Comparison of ENCODE assay signal across 8 mouse cellular contexts in genomic region chr2:154657486-154658237, GRCm38 (mm10). TPM values are rescaled to one million over a fixed set of nuclear protein-coding genes. Genes with fewer than 3 reads are reported as not detected.
DNase-seq lines count a peak whose midpoint lies in the region; ATAC-seq lines count a peak whose summit lies in the region.

No protein-coding gene starts in this region.

- no peaks in the 10 kb centered on the region for H3K27me3 ChIP-seq in heart, embryonic 13.5 days (replicated peaks)
- no peaks in the 10 kb centered on the region for H3K27me3 ChIP-seq in splenic B cell, adult 2 months (ENCODE audit: control insufficient read depth, insufficient read depth, low read length, poor library complexity, severe bottlenecking)

- H3K9me3 ChIP-seq in heart, embryonic 13.5 days = no peaks in the 10 kb centered on the region

- H3K4me2 ChIP-seq in heart, embryonic 13.5 days = peak overlapping the region; percentile 89

- peak; percentile 30 for DNase-seq in gastrocnemius, adult 18-20 months (ENCODE audit: low spot score)
- DNase-seq in gastrocnemius, postnatal 4 days (ENCODE audit: low spot score in 2 of 2) = no peak
- DNase-seq in c-Kit-positive CD71-positive TER-119-negative erythroid progenitor cells, embryonic 14.5 days (ENCODE audit: low read depth) = peak; percentile 53
- DNase-seq in kidney, postnatal 10 days = peak; percentile 43
- peak; percentile 84 for DNase-seq in splenic B cell, adult 2 months (ENCODE audit: low read depth, low spot score)
- DNase-seq in layer of hippocampus, adult 9-10 months (ENCODE audit: low spot score) = no peak

- peaks cover 31% of the 10 kb centered on the region for H3K4me1 ChIP-seq in heart, embryonic 13.5 days

- no peak; the same call in 1 of the 2 replicates for ATAC-seq in heart, embryonic 13.5 days (ENCODE audit: extremely low read depth, insufficient number of reproducible peaks, low FRiP score, low TSS enrichment)
- peak; percentile 79 for ATAC-seq in megakaryocyte, adult 5-6 weeks (ENCODE audit: poor library complexity, severe bottlenecking)

- H3K36me3 ChIP-seq in heart, embryonic 13.5 days = peaks cover 21% of the 10 kb centered on the region
- 0 out of 2 replicates have a peak, but pooled peaks cover 2% of the 10 kb centered on the region for H3K36me3 ChIP-seq in splenic B cell, adult 2 months (ENCODE audit: control insufficient read depth, insufficient read depth, low read length, poor library complexity, severe bottlenecking)

- peak overlapping the region; percentile 82 for H3K4me3 ChIP-seq in heart, embryonic 13.5 days

- H3K9ac ChIP-seq in heart, embryonic 13.5 days = peak overlapping the region; percentile 95

- WGBS in heart, embryonic 13.5 days = 5% methylated on average over 12 of the region's 12 CpGs

- H3K27ac ChIP-seq in heart, embryonic 13.5 days (replicated peaks) = peak overlapping the region; percentile 89

RNA-seq across cellular contexts. Expression of gene Chmp4b, which starts 6.2 kb away (rescaled TPM):
- total RNA-seq in gastrocnemius, adult 18-20 months (2021) = 100 to 1,000 TPM; 121 to 127 TPM
- total RNA-seq in gastrocnemius, postnatal 4 days (2021) = 100 to 1,000 TPM; 116 to 126 TPM
- polyA plus RNA-seq in heart, embryonic 13.5 days (2015; fragmentation: Nextera tagmentation; extraction: Ambion mirVana) = 22.3 and 22.8 TPM in 2 replicates
- total RNA-seq in megakaryocyte, adult 5-6 weeks (2015) = 117 and 122 TPM in 2 replicates
- total RNA-seq in megakaryocyte, adult 5-6 weeks (2017) = 166 and 187 TPM in 2 replicates

RNA-seq across cellular contexts. Expression of gene 4930519P11Rik, which starts 44.4 kb away (rescaled TPM):
- not detected for total RNA-seq in gastrocnemius, adult 18-20 months (2021)
- total RNA-seq in gastrocnemius, postnatal 4 days (2021) = under 1 TPM; 0.60 to 0.83 TPM
- not detected in 2 replicates for polyA plus RNA-seq in heart, embryonic 13.5 days (2015; fragmentation: Nextera tagmentation; extraction: Ambion mirVana)
- total RNA-seq in megakaryocyte, adult 5-6 weeks (2015) = 2.7 TPM in 1 of 2 replicates, not detected in the other
- total RNA-seq in megakaryocyte, adult 5-6 weeks (2017) = 0.85 TPM in 1 of 2 replicates, not detected in the other

RNA-seq across cellular contexts. Expression of gene Zfp341, which starts 44.6 kb away (rescaled TPM):
- total RNA-seq in gastrocnemius, adult 18-20 months (2021) = 1 to 10 TPM; 2.5 to 2.9 TPM
- 1 to 10 TPM; 2.5 to 2.6 TPM for total RNA-seq in gastrocnemius, postnatal 4 days (2021)
- 0.68 and 0.74 TPM in 2 replicates for polyA plus RNA-seq in heart, embryonic 13.5 days (2015; fragmentation: Nextera tagmentation; extraction: Ambion mirVana)
- 2.2 and 2.3 TPM in 2 replicates for total RNA-seq in megakaryocyte, adult 5-6 weeks (2015)
- total RNA-seq in megakaryocyte, adult 5-6 weeks (2017) = 1.5 and 1.8 TPM in 2 replicates

RNA-seq across cellular contexts. Expression of gene Pxmp4, which starts 54.2 kb away (rescaled TPM):
- 10 to 100 TPM; 12.3 to 14.1 TPM for total RNA-seq in gastrocnemius, adult 18-20 months (2021)
- total RNA-seq in gastrocnemius, postnatal 4 days (2021) = 10 to 100 TPM; 15.7 to 20.9 TPM
- polyA plus RNA-seq in heart, embryonic 13.5 days (2015; fragmentation: Nextera tagmentation; extraction: Ambion mirVana) = 24.4 and 25.2 TPM in 2 replicates
- total RNA-seq in megakaryocyte, adult 5-6 weeks (2015) = 21.9 and 24.2 TPM in 2 replicates
- 24.4 and 27.1 TPM in 2 replicates for total RNA-seq in megakaryocyte, adult 5-6 weeks (2017)

Comparison
In these comparisons a context has a peak if more than half of its experiments do, and no peak if none do; other contexts are left out.
1. DNase-seq: peak in gastrocnemius, adult 18-20 months (single experiment), c-Kit-positive CD71-positive TER-119-negative erythroid progenitor cells, embryonic 14.5 days (single experiment), kidney, postnatal 10 days (single experiment) and splenic B cell, adult 2 months (single experiment); none in gastrocnemius, postnatal 4 days (0 of 2) and layer of hippocampus, adult 9-10 months (single experiment).